In the genomic region with DNA sequence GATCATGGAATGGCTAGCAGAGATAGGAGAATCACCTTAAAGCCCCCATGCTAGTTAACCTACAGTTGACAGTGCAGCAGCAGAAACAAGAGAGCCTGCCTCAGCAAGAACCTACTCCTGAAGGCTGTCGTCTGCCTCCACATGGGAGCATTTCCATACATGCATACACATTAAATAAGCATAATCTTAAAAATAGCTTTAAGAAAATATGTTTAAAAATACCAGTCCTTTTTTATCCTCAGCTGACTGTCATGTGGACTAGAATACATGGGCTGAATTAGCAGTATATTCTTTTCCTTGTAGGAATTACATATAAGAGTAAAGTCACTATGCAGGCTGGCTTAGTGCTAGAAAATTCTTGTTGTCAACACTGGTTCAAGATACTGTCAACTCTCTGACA, we compare ENCODE assay signal across 21 mouse cellular contexts.
DNase-seq lines count a peak whose midpoint lies in the region; ATAC-seq and TF ChIP-seq lines count a peak whose summit lies in the region.
"Had no signal": no experiment of that assay in that cellular context is flagged by ENCODE, and none has a peak within 500 bp of the region (broad histone marks: within the 10 kb centered on the region; RNA-seq: fewer than 3 reads in every experiment).

No protein-coding gene starts in this region.

- intact Hi-C loops in left cerebral cortex, adult 2 months (cut with DNase I) = no loop called here

- H3K4me3 ChIP-seq in forebrain, embryonic 14.5 days (ENCODE audit: low read depth, low read length) = no peak overlapping the region
- no peak overlapping the region for H3K4me3 ChIP-seq in forebrain, embryonic 13.5 days
- H3K4me3 ChIP-seq in left cerebral cortex, adult 2 months = no peak overlapping the region
- H3K4me3 ChIP-seq: embryonic facial prominence, embryonic 12.5 days; heart, adult 2 months; heart, embryonic 15.5 days; hindbrain, embryonic 13.5 days had no signal

- 67% methylated on average over 1 of the region's 1 CpGs for WGBS in forebrain, embryonic 14.5 days
- 65% methylated on average over 1 of the region's 1 CpGs for WGBS in forebrain, embryonic 13.5 days

- H3K4me2 ChIP-seq in forebrain, embryonic 14.5 days (ENCODE audit: low read length) = no peak overlapping the region
- H3K4me2 ChIP-seq in forebrain, embryonic 13.5 days = no peak overlapping the region
- H3K4me2 ChIP-seq: embryonic facial prominence, embryonic 12.5 days; heart, embryonic 11.5 days; heart, embryonic 15.5 days; hindbrain, embryonic 13.5 days had no signal

- TF ChIP-seq CTCF in left cerebral cortex, adult 2 months (IDR thresholded peaks at IDR 0.05) = no peak

- ATAC-seq in forebrain, embryonic 14.5 days = 0 out of 2 replicates have a peak, but pooled peaks have one; percentile 10
- no peak for ATAC-seq in forebrain, embryonic 13.5 days
- peak; percentile 92 for ATAC-seq in frontal cortex, adult (ENCODE audit: low TSS enrichment)
- ATAC-seq: CD4-positive, CD25-positive, alpha-beta regulatory T cell, adult 4 months; hindbrain, postnatal 0 days had no signal

- 0 out of 2 replicates have a peak, but pooled peaks cover 3% of the 10 kb centered on the region for H3K4me1 ChIP-seq in forebrain, embryonic 14.5 days (ENCODE audit: control insufficient read depth, insufficient read depth, low read length)
- H3K4me1 ChIP-seq in forebrain, embryonic 13.5 days = peaks cover 27% of the 10 kb centered on the region
- H3K4me1 ChIP-seq: embryonic facial prominence, embryonic 12.5 days had no signal

- H3K27me3 ChIP-seq in forebrain, embryonic 14.5 days (replicated peaks; ENCODE audit: control insufficient read depth, insufficient read depth, low read length) = no peaks in the 10 kb centered on the region
- no peaks in the 10 kb centered on the region for H3K27me3 ChIP-seq in forebrain, embryonic 13.5 days
- H3K27me3 ChIP-seq: embryonic facial prominence, embryonic 12.5 days; heart, embryonic 15.5 days; hindbrain, embryonic 13.5 days had no signal

- no peak overlapping the region for H3K9ac ChIP-seq in forebrain, embryonic 14.5 days (ENCODE audit: low read length)
- H3K9ac ChIP-seq in forebrain, embryonic 13.5 days = no peak overlapping the region
- H3K9ac ChIP-seq: embryonic facial prominence, embryonic 12.5 days; heart, embryonic 15.5 days; hindbrain, embryonic 13.5 days had no signal

- no peaks in the 10 kb centered on the region for H3K9me3 ChIP-seq in forebrain, embryonic 14.5 days (replicated peaks; ENCODE audit: control insufficient read depth, low read length)
- no peaks in the 10 kb centered on the region for H3K9me3 ChIP-seq in forebrain, embryonic 13.5 days (replicated peaks)
- H3K9me3 ChIP-seq: embryonic facial prominence, embryonic 12.5 days; G1E; heart, embryonic 15.5 days; hindbrain, embryonic 13.5 days had no signal

- no peak overlapping the region for H3K27ac ChIP-seq in forebrain, embryonic 14.5 days (ENCODE audit: low read depth, low read length)
- H3K27ac ChIP-seq in forebrain, embryonic 13.5 days = no peak overlapping the region
- H3K27ac ChIP-seq in left cerebral cortex, adult 2 months = peak overlapping the region; percentile 54; the same call in 1 of the 2 replicates
- H3K27ac ChIP-seq: embryonic facial prominence, embryonic 12.5 days; heart, adult 2 months; heart, embryonic 15.5 days; hindbrain, embryonic 13.5 days; hindbrain, postnatal 0 days had no signal

- no peak for DNase-seq in forebrain, embryonic 14.5 days (ENCODE audit: low spot score)
- no peak for DNase-seq in frontal cortex, postnatal 25 days (ENCODE audit: low spot score in 2 of 2)
- DNase-seq in left cerebral cortex, adult 2 months (ENCODE audit: extremely low spot score in 1 of 2, low spot score in 2 of 2) = no peak
- DNase-seq in left cerebral cortex, adult 9 months (ENCODE audit: low spot score in 2 of 2) = no peak
- no peak for DNase-seq in adrenal gland, postnatal 4 days (ENCODE audit: low spot score in 2 of 2)
- DNase-seq: adrenal gland, adult 8-10 months; adrenal gland, postnatal 36 days; B cell, adult 2 months; gastrocnemius, postnatal 14 days; heart, adult 2 months; heart, postnatal 14 days; kidney, adult 11 months had no signal

- H3K36me3 ChIP-seq in forebrain, embryonic 14.5 days (ENCODE audit: control insufficient read depth, insufficient read depth, low read length) = no peaks in the 10 kb centered on the region
- 0 out of 2 replicates have a peak, but pooled peaks cover 4% of the 10 kb centered on the region for H3K36me3 ChIP-seq in forebrain, embryonic 13.5 days (ENCODE audit: poor library complexity, severe bottlenecking)
- H3K36me3 ChIP-seq: embryonic facial prominence, embryonic 12.5 days had no signal
